Mouse (Mus musculus) neutrophil, adult 5-6 weeks (primary cell): Measurements from ENCODE around the gene Kif19a. TPM values are rescaled to one million over a fixed set of nuclear protein-coding genes. Genes with fewer than 3 reads are reported as not detected.

Experiments
- ATAC-seq: fragments of 151-379, 151-347 bp; 2 replicates; pipeline ENCODE4 v1.8.0; 2017; ENCODE audit warnings: mild to moderate bottlenecking, moderate TSS enrichment; ENCODE audit not compliant: insufficient number of reproducible peaks, poor library complexity, low FRiP score, severe bottlenecking; ENCODE audit errors: extremely low read depth
- total RNA-seq: library from RNA; stranded (forward); fragments of 200-1000 nt; gene quantifications from 2 replicates; pipeline ENCODE4 v1.2.3, GENCODE M21; 2017

The Kif19a gene
- total RNA-seq, 1 experiment from 2014 or later, result 5.4 TPM

GRCm38 (mm10) chr11:114747564-114748138, 17.5 kb upstream of the Kif19a start:
- ATAC-seq, result no peak

DNA sequence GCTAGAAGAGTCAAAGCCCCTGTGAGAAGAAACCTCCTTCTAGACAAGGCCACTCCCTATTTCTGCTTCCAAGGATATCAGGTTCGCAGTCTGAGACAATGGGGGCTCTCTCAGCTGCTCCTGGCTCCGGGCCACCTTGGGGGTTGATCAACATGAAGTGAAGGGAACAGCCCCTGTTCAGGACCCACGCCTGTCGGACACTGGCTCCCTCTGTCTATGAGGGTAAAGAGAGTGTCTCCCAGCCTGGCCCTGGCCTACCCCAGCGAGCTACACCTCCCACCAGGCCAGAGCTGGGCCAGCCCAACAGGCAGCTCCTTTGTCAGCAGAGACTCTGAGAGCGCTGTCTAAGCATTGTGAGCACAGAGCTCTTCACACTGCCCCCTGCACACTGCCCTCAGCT, 4.7 kb downstream of the Kif19a start:
- no peak for ATAC-seq

- ATAC-seq, result no peak
Measured at GRCm38 (mm10) chr11:114771896-114772295, 6.7 kb downstream of the Kif19a start.

- no peak for ATAC-seq
Measured at GRCm38 (mm10) chr11:114780076-114780475, 14.9 kb downstream of the Kif19a start.

GRCm38 (mm10) chr11:114785892-114786291, 20.7 kb downstream of the Kif19a start:
- no peak for ATAC-seq

DNA sequence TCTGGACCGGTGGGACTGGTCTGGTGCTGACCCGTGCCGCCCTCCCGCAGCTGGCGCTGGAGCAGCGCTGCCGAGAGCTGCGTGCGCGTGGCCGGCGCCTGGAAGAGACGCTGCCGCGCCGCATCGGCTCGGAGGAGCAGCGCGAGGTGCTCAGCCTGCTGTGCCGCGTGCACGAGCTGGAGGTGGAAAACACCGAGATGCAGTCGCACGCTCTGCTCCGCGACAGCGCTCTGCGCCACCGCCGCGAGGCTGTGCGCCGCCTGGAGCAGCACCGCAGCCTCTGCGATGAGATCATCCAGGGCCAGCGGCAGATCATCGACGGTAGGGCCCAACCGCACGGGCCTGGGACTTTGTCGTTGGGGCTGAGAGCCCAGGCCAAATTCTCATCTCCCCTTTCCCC, 21.1 kb downstream of the Kif19a start:
- no peak for ATAC-seq

DNA sequence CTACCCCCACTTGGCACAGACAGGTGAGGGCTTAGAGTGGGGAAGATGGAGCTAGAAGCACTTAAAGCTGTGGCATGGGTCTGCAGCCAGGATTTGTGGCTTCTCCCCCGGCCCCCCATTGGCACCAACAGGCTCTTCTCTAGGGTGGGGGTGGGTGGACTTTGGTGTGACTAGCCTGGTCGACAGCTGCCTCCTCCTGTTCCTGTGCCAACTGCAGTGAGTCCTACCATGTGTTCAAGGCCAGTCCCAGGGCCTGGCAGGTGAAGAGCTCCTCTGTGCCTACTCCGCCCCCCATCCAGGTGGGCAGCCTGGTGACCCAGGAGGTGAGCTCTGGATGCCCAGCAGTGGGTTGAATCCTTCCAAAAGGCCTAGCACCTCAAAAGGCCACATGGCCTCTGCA, 22.4 kb downstream of the Kif19a start:
- no peak for ATAC-seq

DNA sequence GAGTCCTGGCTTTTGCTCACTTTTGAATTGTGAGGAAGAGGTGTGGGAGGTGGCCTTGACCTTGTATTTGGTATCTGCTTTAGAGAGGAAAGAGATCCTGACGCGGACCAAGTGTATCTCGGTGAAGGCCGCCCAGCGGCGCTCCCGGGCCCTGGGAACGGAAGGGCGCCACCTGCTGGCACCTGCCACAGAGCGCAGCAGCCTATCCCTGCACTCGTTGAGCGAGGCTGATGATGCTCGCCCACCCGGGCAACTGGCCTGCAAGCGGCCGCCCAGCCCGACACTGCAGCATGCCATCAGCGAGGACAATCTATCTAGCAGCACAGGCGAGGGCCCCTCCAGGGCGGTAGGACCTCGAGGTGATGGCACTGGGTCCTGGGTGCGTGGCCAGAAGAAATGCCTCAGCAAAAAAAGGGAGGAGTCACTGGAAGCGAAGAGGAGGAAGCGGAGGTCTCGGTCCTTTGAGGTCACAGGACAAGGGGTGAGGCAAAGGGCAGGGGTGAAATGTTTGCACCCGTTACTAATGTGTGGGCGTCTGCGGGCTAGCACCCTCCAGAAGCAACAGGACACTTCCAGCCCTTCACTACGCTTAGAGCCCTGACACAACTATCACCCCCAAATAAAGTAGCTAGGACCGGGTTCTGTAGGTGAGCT, 24.0 kb downstream of the Kif19a start:
- peak; percentile 59 for ATAC-seq

GRCm38 (mm10) chr11:114789716-114790115, 24.5 kb downstream of the Kif19a start:
- ATAC-seq, result no peak

DNA sequence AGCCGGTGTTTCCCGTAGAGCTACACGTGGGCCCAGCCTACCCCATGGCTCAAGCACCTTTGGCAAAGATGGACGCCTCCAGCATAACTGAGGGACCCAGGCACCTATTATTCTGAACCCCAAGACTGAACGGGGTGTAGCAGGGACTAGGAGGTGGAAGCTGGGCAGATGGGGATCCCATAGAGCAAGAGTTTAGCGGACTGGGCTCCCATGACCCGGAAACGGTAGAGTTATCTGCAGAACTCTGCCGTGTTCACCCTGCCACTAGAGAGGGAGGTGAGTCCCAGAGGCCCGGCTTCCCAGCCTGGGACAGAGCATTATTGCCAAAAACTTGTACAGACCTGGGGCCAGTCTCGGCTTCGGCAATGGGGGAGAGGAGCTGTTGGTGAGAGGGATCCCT, 25.0 kb downstream of the Kif19a start:
- no peak for ATAC-seq

GRCm38 (mm10) chr11:114790841-114791240, 25.7 kb downstream of the Kif19a start:
- no peak for ATAC-seq

DNA sequence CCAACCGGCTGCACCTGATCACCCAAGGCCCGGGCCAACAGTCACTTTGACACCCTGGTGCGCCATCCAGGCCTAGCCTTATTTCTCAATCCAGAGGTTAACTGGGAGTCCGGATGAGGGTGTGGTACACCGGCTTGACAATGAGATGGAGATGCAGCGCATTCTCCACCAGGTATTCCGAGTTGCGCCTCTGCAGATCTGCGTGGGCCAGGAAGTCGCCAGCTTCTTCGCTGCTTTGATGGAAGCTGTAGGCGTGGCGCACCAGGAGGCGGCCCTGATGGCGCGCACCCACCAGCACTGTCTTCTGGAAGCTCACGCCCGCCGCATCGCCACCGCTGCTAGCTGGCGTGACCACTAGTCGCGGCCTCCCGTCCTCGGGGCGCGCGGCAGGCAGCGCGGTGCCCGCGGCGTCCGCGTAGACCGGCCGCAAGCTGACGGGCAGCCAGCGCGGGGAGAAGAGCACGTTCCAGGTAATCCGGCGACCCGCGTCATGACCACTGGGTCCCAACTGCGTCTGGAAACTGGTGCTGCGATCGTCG, 26.2 kb downstream of the Kif19a start:
- ATAC-seq, result no peak

DNA sequence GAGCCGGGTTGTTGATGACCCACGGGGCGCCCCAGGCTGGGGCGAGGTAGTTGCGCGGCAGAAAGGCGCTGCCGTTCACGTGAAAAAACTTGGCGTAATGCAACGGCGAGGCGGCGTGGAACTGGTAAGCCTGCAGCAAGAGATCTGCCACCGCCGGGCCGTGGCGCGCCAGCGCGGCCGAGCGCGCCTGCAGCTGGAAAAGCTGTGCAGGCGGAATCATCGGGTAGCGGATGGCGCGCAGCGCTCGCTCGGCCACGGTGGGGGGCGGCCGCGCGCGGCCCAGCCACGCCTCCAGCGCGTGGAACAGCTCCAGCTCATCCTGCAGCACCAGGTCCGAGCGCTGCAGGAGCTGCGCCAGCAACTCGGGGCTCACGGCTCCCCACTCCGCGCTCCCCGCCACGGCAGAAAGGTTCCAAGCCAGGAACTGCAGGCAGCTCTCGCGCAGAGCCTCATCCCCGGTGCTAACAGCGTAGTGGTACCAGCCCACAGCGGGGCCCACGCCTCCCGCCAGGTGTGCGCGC, 26.8 kb downstream of the Kif19a start:
- no peak for ATAC-seq

- no peak for ATAC-seq
Measured at GRCm38 (mm10) chr11:114792931-114793494, 27.8 kb downstream of the Kif19a start.

DNA sequence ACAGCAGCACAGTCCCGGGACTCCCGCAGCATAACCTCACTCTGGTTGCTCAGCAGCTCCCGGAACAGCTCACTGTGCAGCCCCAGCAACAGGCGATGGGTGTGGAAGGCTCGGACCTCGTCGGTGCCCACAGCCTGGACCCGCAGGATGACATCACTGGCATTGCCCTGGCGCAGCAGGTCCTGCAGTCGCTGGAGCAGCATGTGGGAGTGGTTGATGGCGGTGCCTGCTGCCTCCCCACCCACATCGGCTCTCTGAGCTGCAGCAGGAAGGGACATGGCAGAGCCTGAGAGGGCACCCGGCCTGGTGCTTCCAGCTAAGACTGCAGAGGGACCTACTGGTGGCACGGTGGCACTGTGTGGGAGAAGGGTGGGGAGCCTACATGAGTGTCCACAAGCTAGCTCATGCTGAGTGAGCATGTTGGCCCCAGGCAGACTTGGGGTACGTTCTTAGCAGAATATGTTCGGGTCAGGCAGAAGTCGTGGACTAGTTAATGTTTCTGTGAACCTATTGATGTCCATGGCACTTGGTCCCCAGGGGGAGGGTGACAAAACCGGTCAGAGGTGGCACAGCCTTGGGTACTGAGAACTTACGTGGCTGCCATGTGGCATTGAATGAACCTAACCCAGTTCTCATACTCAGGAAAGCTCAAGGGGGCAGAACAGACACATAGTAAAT, 28.8 kb downstream of the Kif19a start:
- no peak for ATAC-seq

- no peak for ATAC-seq
Measured at GRCm38 (mm10) chr11:114794691-114795090, 29.5 kb downstream of the Kif19a start.

GRCm38 (mm10) chr11:114795231-114795746, 30.1 kb downstream of the Kif19a start:
- no peak for ATAC-seq

DNA sequence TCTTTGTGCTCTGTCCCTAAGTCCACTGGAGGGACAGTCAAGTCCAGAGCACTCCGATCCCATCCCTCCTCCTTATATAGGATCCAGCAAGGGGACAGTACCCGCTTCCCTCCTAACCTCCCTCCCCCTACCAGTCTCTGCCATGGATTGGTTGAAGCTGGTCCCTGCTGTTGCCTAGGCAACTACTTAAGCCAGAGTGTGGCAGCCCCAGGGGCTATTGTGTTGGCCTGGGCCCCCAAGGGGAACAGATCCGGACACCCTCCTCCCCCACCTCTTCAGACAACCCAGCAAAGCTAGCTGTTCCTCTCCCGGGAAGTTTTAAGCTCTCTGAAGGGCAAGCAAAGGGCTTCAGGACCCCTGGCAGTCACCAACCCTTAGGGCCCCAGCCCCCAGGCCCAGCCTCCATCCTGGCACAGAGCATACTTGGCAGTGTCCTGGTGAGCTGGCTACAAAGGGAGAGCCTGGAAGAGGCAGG, 30.7 kb downstream of the Kif19a start, which contains the start of gene Btbd17:
Gene Btbd17, minus strand, starts transcription at position 98 of the 475 bp plus-strand sequence.
- ATAC-seq, result no peak

DNA sequence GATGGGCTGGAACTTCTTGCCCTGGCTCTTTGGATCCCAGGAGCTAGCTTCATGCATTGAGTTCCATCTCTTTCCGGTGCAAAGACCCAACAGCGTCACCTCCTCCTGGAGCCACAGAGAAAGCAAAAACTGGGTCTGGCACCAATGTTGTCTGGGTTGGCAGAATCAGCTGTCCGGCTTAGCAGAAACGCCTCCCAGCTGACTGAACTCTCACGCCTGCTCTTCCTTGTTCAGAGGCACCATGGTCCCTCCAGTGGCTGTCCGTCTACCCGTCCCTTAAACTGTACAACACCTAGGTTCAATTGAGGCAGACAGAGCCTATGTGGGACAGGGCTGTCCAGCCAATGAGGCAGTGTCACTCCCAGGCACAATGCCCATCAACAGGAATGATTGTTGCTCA, 32.0 kb downstream of the Kif19a start:
- no peak for ATAC-seq
